Mouse (Mus musculus) lung, postnatal 25 days (tissue): Measurements from ENCODE around the gene Klk15.
"Not testable (repeated sequence)": the region's sequence is repeated elsewhere in the genome, so short reads cannot be mapped to it uniquely, and the experiment has no call there.

Source experiments
- DNase-seq: peaks from one replicate; pipeline ENCODE4 v3.0.0; 2022; ENCODE audit warnings: low spot score

Klk15 gene

GRCm38 (mm10) chr7:43933440-43933839 lies at the start of gene Klk15:
TSS of gene Klk15 (plus strand) at chr7:43933740.
- DNase-seq = no peak

GRCm38 (mm10) chr7:43891365-43891764 lies 42.2 kb upstream of the Klk15 start:
- DNase-seq = no peak

- DNase-seq = no peak
Observed at GRCm38 (mm10) chr7:43891788-43892187, 41.8 kb upstream of the Klk15 start.

DNA sequence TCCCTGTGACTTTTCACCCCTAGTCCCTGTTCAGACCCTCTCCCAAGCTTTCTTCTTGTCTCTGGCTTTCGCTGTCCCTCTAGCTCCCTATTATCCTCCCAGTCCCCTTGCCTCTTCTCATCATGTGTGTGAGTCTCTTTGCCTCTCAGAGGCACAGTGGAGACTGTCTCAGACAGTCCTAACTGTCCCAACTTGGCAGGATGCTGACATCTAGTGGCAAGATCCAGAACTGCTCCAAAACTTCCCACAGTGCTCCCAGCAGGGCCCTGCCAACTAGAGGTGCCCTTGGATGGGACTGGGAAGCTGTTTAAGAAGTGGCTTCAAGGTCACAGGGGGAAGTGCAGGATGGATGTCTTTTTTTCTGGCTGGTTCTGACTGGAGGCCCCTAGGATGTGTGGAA lies 38.7 kb upstream of the Klk15 start:
- DNase-seq = peak; percentile 83

DNA sequence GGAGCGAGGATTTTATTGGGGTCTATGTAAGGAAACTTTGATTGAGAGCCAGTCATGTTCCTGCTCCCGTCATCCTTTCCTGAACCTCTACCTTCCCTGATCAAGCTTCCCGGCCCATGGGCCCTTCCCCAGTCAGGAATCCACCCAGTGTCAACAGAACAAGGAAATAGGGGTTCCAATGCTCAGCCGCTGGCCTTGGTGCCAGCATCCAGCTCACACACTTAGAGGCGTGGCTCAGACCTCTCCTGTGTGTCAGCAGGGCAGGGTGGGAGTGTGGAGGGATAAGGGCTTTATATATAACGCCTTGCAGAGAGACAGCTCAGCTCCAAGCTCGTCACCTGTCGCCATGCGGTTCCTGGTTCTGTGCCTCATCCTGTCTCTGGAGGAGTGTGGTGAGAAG lies 18.7 kb upstream of the Klk15 start:
- DNase-seq = no peak

DNA sequence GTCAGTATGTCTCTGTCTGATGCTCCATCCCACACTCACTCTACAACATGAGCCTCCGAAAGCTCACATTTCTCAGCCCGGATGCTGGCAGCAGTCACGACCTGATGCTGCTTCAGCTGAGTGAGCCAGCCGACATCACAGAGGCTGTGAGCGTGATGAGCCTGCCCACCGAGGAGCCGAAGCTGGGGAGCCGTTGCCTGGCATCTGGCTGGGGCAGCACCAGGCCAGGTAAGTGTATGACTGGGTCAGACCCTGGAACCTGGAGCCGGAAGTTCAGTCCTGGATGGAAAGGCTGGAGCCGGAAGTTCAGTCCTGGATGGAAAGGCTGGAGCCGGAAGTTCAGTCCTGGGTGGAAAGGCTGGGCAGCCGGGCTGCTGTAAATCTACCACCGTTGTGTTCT lies 15.1 kb upstream of the Klk15 start:
- no peak for DNase-seq

GRCm38 (mm10) chr7:43918871-43919270 lies 14.7 kb upstream of the Klk15 start:
- DNase-seq = no peak

GRCm38 (mm10) chr7:43919559-43920451 lies 13.7 kb upstream of the Klk15 start:
- peak; percentile 54 for DNase-seq

- DNase-seq = no peak
Observed at GRCm38 (mm10) chr7:43920582-43920981, 13.0 kb upstream of the Klk15 start.

DNA sequence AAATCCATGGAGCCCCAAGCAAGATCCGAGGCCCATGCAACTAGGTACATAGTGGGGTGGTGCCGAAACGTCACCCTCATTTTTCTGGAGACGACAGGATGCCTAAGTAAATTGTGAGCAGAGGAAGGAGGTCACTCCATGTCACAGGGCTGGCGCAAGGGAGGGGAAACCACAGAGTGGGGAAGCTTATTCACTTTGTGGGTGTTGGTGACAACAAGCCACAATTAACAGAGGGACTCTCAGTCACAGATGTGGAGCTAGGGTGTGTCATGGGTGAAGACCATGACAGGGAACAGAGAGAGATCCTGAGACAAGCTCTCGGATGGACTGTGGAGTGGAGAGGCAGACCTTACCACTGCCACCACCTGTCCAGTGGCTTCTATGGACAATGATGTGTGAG lies 12.5 kb upstream of the Klk15 start:
- DNase-seq = no peak

DNA sequence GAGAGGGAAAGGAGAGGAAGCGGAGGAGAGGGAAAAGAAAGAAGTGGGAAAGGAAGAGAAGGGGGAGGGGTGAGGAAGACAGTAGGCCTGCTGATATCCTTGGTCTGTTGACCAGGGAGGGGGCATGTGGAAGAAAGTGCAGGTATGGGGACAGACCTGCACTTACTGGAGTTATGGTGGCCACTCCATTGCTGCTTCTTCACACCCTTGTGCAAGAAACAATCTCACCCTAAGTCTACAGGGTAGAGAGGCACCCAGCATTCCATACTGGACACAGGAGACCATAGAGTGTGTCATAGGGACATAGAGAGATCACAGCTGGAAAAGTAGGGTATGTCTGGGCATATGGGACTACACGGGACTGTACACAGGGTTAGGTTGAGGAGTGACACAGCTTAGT lies 11.6 kb upstream of the Klk15 start:
- no peak for DNase-seq

DNA sequence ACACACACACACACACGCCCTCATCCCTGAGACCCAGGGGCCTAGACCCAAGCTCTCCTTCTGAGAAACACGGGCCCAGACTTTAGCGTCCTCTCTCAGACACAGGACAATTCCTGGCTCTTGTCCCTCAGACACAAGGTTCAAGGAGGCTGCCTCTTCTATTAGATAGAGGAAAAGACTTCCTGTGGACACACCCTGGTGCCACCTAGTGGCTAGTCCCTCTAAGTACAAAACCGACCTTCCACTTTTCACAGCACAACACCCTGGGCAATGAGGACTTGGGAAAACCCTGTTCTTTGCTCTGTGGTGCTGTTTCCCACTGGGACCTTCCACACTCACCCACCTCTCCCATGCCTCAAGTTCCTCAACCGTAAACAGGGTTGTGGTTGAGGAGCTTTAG lies 7.6 kb upstream of the Klk15 start:
- DNase-seq = no peak

DNA sequence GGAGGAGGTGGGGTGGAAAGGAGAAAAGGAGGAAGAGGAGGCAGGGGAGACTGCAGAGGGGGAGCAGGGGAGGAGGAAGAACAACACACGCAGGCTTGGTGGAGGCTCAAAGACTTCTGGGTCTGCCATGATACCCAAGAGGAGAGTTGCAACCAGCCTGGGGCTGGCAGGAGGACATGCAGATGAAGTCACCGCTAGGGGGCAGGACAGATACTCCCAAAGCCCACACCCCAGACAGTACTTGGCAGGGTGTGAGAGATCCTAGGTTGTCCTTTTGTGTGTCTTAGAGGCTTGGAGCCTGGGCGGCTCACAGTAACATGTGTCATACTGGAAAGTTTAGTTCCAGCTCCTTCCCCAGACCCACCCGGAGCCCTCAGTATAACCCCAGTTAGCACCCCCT lies 5.0 kb upstream of the Klk15 start:
- DNase-seq = no peak

- no peak for DNase-seq
Observed at GRCm38 (mm10) chr7:43932337-43932736, 1.2 kb upstream of the Klk15 start.

DNA sequence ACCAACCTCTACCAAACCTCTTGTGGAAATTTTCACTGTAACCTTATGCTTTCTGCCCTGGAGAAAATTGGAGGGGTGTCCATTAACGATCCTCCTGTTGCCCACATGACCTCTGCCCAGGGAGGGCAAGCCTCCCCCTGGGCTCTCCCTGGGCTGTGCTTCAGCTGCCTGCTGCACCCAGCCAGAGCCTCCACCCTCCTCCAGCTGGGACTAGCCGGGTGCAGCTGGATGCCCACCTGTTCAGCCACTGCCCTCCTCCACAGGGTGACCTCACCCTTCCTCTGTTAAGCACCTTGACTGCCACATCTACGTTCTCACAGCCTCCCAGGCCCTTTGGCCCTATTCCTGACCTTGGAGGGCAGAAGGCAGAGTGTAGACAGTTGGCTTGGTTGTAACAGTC lies 1.2 kb downstream of the Klk15 start:
- DNase-seq = no peak

- no peak for DNase-seq
Observed at GRCm38 (mm10) chr7:43936551-43936950, 3.0 kb downstream of the Klk15 start.

DNA sequence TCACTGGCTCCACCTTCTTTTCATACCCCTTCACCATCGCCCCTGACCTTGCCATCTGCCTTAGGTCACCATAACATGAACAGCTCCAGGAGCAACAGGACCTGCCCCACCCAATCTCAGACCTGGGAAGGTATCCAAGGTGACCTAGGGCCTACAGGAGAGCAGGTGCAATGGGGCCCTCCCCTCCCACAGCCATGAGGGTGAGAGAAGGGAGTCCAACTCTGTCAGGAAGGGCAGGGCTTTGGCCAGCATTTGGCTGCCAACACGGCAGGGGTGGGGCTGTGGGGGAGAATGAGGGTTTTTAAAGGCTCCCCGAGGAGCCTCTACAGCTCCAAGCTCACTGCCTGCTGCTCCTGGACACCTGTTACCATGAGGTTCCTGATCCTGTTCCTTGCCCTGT lies 8.8 kb downstream of the Klk15 start:
- DNase-seq = not testable (repeated sequence)

DNA sequence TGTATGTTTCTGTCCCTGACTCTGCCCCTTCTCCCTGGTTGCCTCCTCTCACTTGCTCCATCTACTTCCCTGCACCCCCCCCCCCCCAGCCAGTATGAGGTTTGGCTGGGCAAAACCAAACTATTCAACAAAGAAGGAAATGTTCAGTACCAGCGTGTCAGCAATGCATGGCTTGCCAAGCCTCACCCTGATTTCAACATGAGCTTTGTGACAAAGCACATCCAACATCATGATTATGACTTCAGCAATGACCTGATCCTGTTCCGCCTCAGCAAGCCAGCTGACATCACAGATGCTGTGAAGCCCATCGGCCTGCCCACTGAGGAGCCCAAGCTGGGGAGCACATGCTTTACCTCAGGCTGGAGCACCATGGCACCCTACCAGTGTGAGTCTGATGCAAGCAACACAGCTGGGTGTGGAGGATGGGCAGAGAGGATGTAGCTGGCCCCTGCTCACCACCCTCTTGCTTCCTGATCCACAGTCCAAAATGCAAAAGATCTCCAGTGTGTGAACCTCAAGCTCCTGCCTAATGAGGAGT lies 11.3 kb downstream of the Klk15 start:
- DNase-seq = no peak

DNA sequence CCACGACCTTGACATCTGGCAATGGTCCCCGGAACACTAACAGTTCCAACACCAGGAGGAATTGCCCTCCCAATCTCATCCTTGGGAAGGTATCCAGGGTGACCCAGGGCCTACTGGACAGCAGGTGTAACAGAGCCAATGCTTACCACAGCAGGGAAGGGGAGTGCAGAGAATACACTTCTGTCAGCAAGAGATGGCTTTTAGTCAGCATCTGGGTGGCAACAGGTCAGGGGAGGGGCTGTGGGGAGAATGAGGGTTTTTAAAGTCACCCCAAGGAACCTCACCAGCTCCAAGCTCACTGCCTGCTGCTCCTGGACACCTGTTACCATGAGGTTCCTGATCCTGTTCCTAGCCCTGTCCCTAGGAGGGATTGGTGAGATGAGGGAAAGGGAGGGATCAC lies 16.8 kb downstream of the Klk15 start, which contains the start of gene Klk1b8:
Gene Klk1b8, plus strand, starts transcription at position 301 of the 400 bp plus-strand sequence.
- no peak for DNase-seq

GRCm38 (mm10) chr7:43952703-43953102 lies 19.2 kb downstream of the Klk15 start:
- no peak for DNase-seq

- DNase-seq = no peak
Observed at GRCm38 (mm10) chr7:43966451-43966850, 32.9 kb downstream of the Klk15 start, which contains the start of gene Klk1b1. TSS of gene Klk1b1 (plus strand) at chr7:43966751.

DNA sequence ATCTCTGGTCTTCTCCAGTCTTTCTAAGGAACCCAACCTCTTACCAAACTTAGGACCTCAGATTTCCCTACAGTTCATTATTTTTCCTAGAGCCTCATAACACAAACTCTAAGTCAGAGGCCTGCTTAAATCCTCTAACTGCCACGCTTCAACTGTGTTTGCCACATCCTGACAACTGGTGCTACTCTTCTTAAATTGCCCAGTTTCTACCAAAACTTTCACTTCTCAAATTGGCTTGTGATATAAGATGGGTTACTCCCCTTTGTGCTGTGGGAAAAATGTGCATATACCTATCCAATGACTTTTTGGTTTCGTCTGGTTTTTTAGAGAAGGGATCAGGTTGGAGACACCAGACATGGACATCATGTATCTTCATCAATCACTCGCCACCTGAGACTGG lies 33.5 kb downstream of the Klk15 start:
- DNase-seq = no peak

- DNase-seq = no peak
Observed at GRCm38 (mm10) chr7:43967612-43968011, 34.1 kb downstream of the Klk15 start.

GRCm38 (mm10) chr7:43975761-43976160 lies 42.2 kb downstream of the Klk15 start, which contains the start of gene Klk1b9:
TSS of gene Klk1b9 (plus strand) at chr7:43976061.
- not testable (repeated sequence) for DNase-seq
